Mouse (Mus musculus) naive thymus-derived CD4-positive, alpha-beta T cell, adult 2 months (primary cell): ENCODE data around the gene Gm10439.
"Not testable (repeated sequence)": the region's sequence is repeated elsewhere in the genome, so short reads cannot be mapped to it uniquely, and the experiment has no call there.

Experiments used
- DNase-seq: peaks from one replicate; pipeline ENCODE4 v3.0.0-alpha.2; 2011; ENCODE audit warnings: low read depth

The Gm10439 gene

GRCm38 (mm10) chrX:149594270-149594669 lies at the start of gene Gm10439:
Gene Gm10439 (plus strand): TSS chrX:149594570.
- not testable (repeated sequence) for DNase-seq
